Mouse (Mus musculus) brain, embryonic 14.5 days (tissue): ENCODE measurements around the gene Mapre1. TPM values are rescaled to one million over a fixed set of nuclear protein-coding genes. Genes with fewer than 3 reads are reported as not detected.
A peak's percentile ranks its signal among the peaks of the same experiment; 100 is the strongest.

Experiments used
- DNase-seq: peaks from one replicate; pipeline ENCODE4 v3.0.0-alpha.2; 2011; ENCODE audit warnings: low read depth
- CTCF ChIP-seq: fragments of 200-500 bp; IDR thresholded peaks from 2 replicates; pipeline ENCODE4 v1.5.1; 2012; ENCODE audit warnings: inconsistent platforms, mild to moderate bottlenecking, moderate library complexity, borderline replicate concordance; ENCODE audit not compliant: insufficient read depth, insufficient read length; ENCODE audit errors: extremely low read depth
- POLR2A ChIP-seq: fragments of 200-500 bp; IDR thresholded peaks from 2 replicates; pipeline ENCODE4 v1.6.1; 2012; ENCODE audit warnings: mild to moderate bottlenecking, inconsistent platforms, borderline replicate concordance; ENCODE audit not compliant: poor library complexity, insufficient read depth, insufficient read length, severe bottlenecking; ENCODE audit errors: extremely low read depth
- polyA plus RNA-seq: library from polyadenylated mRNA; depleted of rRNA; stranded (reverse); fragments of >200 nt; gene quantifications from 2 replicates; pipeline ENCODE4 v1.2.3, GENCODE M21; 2012; rRNA removed

Gene Mapre1
- polyA plus RNA-seq, 1 experiment, result 73.8 TPM

- TF ChIP-seq CTCF (no peak), POLR2A (no peak)
- no peak for DNase-seq
Measured at GRCm38 (mm10) chr2:153781181-153781580, 40.1 kb downstream of the Mapre1 start.

- TF ChIP-seq CTCF, result no peak
- no peak for TF ChIP-seq POLR2A
- DNase-seq, result peak; percentile 9
Measured at GRCm38 (mm10) chr2:153784668-153785067, 43.6 kb downstream of the Mapre1 start.

GRCm38 (mm10) chr2:153793366-153793765, 52.3 kb downstream of the Mapre1 start:
- DNase-seq, result no peak
- TF ChIP-seq CTCF, result no peak

DNA sequence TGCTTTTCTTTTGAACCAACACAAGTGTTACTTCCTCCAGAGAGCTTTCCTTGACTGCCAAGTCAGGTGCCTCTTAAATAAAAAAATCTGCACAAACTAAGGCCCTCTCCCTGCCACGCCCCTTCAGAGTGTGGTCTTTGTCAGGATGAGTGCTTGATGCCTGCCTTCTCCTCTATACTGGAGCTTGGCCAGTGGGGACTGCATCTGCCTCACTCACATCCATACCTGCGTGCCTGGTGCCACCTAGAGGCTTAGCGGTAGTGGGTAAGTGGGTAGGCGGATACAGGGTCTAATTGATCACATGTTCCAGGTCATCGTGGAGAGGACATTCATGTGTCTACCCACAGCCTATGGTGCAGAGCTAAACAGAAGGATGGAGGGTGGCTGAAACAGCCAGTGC, 54.0 kb downstream of the Mapre1 start:
- TF ChIP-seq POLR2A (no peak), CTCF (peak; percentile 35; the same call in 1 of the 2 replicates)
- peak; percentile 45 for DNase-seq

- peak; percentile 55; the same call in 1 of the 2 replicates for TF ChIP-seq CTCF
- DNase-seq, result peak; percentile 69
Measured at GRCm38 (mm10) chr2:153807464-153807863, 66.4 kb downstream of the Mapre1 start.

- no peak for DNase-seq
- TF ChIP-seq POLR2A, result no peak
- no peak for TF ChIP-seq CTCF
Measured at GRCm38 (mm10) chr2:153808146-153808545, 67.1 kb downstream of the Mapre1 start.

GRCm38 (mm10) chr2:153808841-153809240, 67.8 kb downstream of the Mapre1 start:
- no peak for DNase-seq
- no peak for TF ChIP-seq POLR2A

GRCm38 (mm10) chr2:153809921-153810320, 68.8 kb downstream of the Mapre1 start:
- DNase-seq, result no peak
- TF ChIP-seq POLR2A (no peak), CTCF (no peak)

- DNase-seq, result no peak
- TF ChIP-seq CTCF, result no peak
- TF ChIP-seq POLR2A, result no peak
Measured at GRCm38 (mm10) chr2:153822005-153822543, 81.0 kb downstream of the Mapre1 start.

Other genes with a start within 250 kb of the Mapre1 start
- not detected in 2 replicates for gene 4930404H24Rik, start 248.5 kb upstream of the Mapre1 start, polyA plus RNA-seq
- gene Nol4l, start 211.3 kb upstream of the Mapre1 start, polyA plus RNA-seq, result 70.2 and 101 TPM in 2 replicates
- gene Commd7, start 108.5 kb upstream of the Mapre1 start, polyA plus RNA-seq, result 35.8 and 42.3 TPM in 2 replicates
- gene Dnmt3b, start 91.8 kb upstream of the Mapre1 start, polyA plus RNA-seq, result 4.7 and 5.2 TPM in 2 replicates
- gene Dnmt3c, start 44.6 kb upstream of the Mapre1 start, polyA plus RNA-seq, result 0.03 and 0.06 TPM in 2 replicates
- gene Efcab8, start 38.7 kb downstream of the Mapre1 start, polyA plus RNA-seq, result 0.05 and 0.16 TPM in 2 replicates
- not detected in 2 replicates for gene Sun5, start 129.8 kb downstream of the Mapre1 start, polyA plus RNA-seq
- gene Bpifb2, start 133.8 kb downstream of the Mapre1 start, polyA plus RNA-seq, result not detected in 2 replicates
- 0.04 TPM in 1 of 2 replicates, not detected in the other for gene Bpifb6, start 159.1 kb downstream of the Mapre1 start, polyA plus RNA-seq
- gene Bpifb3, start 177.0 kb downstream of the Mapre1 start, polyA plus RNA-seq, result 0.06 and 0.07 TPM in 2 replicates
- not detected in 2 replicates for gene Bpifb4, start 196.9 kb downstream of the Mapre1 start, polyA plus RNA-seq
- not detected in 2 replicates for gene Bpifa6, start 233.7 kb downstream of the Mapre1 start, polyA plus RNA-seq